13 mouse cellular contexts compared by ENCODE assay signal in the genomic region with DNA sequence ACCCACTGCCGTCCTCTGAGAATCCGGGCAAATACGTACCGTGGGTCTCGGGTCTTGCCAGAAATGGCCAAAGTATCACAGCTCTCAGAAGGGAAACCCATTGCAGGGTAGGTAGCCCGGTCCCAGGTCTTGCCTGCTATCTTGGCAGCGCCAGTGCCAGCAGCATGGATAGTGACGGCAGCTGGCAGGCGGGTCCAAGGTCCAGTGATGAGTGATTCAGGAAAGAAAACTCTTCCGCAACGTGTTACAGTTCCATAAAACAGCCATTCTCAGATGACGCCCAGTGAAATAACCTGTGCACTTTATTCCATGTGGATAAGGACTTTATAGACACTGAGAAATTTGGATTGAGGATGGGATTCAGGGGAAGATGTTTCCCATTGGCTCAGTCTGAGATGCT.
"Had no signal": no experiment of that assay in that cellular context is flagged by ENCODE, and none has a peak within 500 bp of the region (broad histone marks: within the 10 kb centered on the region; RNA-seq: fewer than 3 reads in every experiment).

No protein-coding gene starts in this region.

- H3K27ac ChIP-seq: kidney, postnatal 0 days; left cerebral cortex, adult 2 months; liver, embryonic 13.5 days; stomach, embryonic 15.5 days had no signal

- H3K4me1 ChIP-seq: liver, embryonic 13.5 days; stomach, embryonic 15.5 days had no signal

- H3K9me3 ChIP-seq: liver, embryonic 13.5 days; stomach, embryonic 15.5 days had no signal

- H3K4me2 ChIP-seq: liver, embryonic 13.5 days; midbrain, embryonic 11.5 days; stomach, embryonic 15.5 days had no signal

- DNase-seq: kidney, postnatal 25 days; layer of hippocampus, postnatal 36 days; liver, embryonic 13.5 days; lung, adult 2 months; lung, postnatal 14 days; lung, postnatal 4 days; midbrain, embryonic 14.5 days; thymus, adult 18-20 months; thymus, postnatal 4 days had no signal

- H3K4me3 ChIP-seq: left cerebral cortex, adult 2 months; liver, embryonic 13.5 days; stomach, embryonic 15.5 days had no signal

- H3K27me3 ChIP-seq: liver, embryonic 13.5 days; stomach, embryonic 15.5 days had no signal

- H3K9ac ChIP-seq: liver, embryonic 13.5 days; stomach, embryonic 15.5 days had no signal

- H3K36me3 ChIP-seq: liver, embryonic 13.5 days; stomach, embryonic 15.5 days had no signal
